Mouse (Mus musculus): Measurements from ENCODE around the gene Ctnnd2.

Gene Ctnnd2

DNA sequence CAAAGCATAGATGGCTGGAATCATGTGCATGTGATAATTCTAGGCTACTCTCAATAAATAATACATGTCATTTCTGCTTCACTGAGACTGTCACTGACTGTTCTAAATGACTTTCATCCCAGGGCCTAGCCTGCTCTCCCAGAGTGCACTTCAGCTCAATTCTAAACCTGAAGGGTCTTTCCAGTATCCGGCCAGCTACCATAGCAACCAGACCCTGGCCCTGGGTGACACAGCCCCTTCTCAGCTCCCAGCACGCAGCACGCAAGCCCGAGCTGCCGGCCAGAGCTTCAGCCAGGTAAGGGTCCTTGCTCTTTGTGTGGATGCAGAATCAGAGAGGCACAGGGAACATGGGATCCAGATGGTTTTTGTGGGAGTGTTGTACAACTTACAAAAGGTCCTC lies 462.1 kb downstream of the Ctnnd2 start:
- DNase-seq (ENCODE audit: extremely low spot score, low read depth, low spot score): no peak

- DNase-seq (ENCODE audit: extremely low spot score, low read depth, low spot score): no peak
Observed at GRCm38 (mm10) chr15:30640651-30641050, 468.3 kb downstream of the Ctnnd2 start.

- DNase-seq (ENCODE audit: extremely low spot score, low read depth, low spot score): no peak
Observed at GRCm38 (mm10) chr15:30645688-30646087, 473.3 kb downstream of the Ctnnd2 start.

- no peak for DNase-seq (ENCODE audit: extremely low spot score, low read depth, low spot score)
Observed at GRCm38 (mm10) chr15:30646501-30647431, 474.4 kb downstream of the Ctnnd2 start.

DNA sequence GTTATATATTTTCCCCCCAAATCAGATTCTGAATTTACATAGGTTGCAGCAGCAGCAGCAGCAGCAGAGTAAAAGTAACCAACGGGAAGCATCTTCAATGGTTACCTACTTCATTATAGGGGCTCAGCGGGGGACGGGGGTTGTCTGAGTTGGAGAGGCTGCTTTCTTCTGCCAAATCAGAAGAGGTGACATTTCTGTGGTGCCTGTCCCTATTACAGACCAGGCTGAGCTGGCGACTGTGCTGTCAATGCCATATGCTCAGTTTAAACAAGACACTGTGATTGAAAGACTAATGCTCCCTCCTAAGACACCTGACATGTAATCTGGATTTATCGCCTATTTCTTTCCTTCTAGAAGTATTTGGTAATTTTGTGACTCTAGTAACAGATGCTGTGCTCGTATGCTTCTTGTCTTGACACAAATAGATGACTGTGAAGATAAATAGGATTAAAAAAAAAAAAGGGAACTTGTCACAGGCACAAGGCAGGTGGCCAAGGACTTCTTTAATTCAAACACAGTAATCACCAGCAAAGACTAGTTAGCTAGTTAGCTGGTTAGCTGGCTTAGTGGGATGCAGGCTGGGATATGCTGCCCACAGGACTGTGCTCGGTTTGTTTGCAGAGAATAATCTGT lies 475.4 kb downstream of the Ctnnd2 start:
- no peak for DNase-seq (ENCODE audit: extremely low spot score, low read depth, low spot score)

- DNase-seq (ENCODE audit: extremely low spot score, low read depth, low spot score): no peak
Observed at GRCm38 (mm10) chr15:30649964-30650363, 477.6 kb downstream of the Ctnnd2 start.

- DNase-seq (ENCODE audit: extremely low spot score, low read depth, low spot score): no peak
Observed at GRCm38 (mm10) chr15:30655433-30655832, 483.0 kb downstream of the Ctnnd2 start.

DNA sequence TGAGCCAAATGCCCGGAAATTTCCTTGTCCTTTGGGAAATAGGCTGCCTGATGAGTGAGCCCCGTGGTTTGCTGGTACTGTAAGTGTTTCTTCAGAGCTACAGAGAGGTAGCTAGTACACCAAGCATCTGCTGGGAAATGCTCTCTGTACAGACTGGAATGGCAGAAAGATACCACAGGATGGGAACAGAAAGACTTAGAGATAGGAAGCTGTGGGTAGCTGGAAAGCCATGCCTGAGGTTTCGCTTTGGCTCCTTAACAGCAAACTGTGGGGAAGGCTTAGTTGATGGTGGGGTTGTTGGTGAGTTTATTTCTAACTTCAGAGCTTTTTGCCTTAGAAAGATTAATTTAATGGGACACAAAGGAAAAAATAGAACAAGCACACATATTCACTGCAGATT lies 485.2 kb downstream of the Ctnnd2 start:
- no peak for DNase-seq (ENCODE audit: extremely low spot score, low read depth, low spot score)

DNA sequence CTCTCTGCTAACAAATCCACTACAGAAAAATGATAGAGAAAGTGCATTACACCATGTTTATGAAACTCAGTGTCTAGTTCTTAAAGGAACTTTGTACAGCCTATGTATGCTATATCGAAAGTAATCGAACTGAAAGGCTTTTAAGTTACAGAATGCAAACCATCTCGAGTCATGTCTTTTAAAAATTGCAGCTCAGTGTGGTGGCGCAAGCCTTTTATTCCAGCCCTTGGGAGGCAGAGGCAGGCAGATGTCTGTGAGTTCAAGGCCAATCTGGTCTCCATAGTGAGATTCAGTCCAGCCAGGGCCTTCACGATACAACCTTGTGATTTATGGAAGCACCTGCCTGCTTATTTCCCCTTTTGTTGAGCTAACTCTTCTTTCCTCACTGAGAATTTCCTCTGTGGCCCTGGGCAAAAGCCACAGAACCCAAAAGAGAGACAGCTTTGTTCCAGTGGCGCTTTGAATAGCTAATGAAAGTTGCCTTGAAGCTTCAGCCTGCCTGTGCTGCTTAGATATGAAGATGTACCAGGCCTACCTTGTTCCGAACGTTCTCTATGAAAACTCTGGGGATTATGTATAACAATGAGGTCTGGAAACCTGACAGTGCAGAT lies 488.3 kb downstream of the Ctnnd2 start:
- no peak for DNase-seq (ENCODE audit: extremely low spot score, low read depth, low spot score)

DNA sequence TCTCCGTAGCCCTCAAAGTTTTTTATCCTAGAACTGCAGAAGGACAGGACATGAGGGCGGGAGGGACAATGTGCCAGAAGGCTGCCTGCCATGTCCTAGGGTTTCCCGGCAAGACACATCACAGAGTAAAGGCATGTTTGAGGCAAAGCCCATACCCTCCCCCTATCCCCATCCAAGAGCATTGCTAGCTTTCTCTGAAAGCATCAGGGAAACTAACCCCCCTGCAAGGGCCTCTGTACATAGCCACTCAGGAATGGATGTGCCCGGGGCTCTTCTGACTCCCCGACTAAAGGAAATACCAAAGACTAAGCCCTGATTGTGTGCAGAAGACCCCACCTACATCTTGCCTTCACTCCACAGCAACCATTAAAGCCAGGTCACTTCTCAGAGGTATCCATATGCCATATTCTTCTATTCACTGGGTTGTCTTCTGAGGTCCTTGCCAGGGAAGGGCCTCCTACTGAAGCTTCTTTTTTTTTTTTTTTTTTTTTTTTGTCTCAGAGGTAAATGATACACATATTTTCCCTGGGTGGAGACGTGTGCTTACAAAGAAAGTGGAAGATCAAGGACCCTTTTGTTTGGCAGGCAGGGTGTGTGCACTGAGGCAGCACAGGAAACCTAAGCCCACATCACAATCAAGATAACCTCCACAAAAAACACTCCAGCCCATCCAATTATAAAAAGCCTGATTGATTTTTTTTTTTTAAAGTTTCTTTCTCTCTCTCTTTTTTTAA lies 489.5 kb downstream of the Ctnnd2 start:
- DNase-seq (ENCODE audit: extremely low spot score, low read depth, low spot score): no peak

GRCm38 (mm10) chr15:30667819-30668587 lies 495.6 kb downstream of the Ctnnd2 start:
- no peak for DNase-seq (ENCODE audit: extremely low spot score, low read depth, low spot score)

GRCm38 (mm10) chr15:30681939-30682338 lies 509.5 kb downstream of the Ctnnd2 start:
- DNase-seq (ENCODE audit: extremely low spot score, low read depth, low spot score): no peak

DNA sequence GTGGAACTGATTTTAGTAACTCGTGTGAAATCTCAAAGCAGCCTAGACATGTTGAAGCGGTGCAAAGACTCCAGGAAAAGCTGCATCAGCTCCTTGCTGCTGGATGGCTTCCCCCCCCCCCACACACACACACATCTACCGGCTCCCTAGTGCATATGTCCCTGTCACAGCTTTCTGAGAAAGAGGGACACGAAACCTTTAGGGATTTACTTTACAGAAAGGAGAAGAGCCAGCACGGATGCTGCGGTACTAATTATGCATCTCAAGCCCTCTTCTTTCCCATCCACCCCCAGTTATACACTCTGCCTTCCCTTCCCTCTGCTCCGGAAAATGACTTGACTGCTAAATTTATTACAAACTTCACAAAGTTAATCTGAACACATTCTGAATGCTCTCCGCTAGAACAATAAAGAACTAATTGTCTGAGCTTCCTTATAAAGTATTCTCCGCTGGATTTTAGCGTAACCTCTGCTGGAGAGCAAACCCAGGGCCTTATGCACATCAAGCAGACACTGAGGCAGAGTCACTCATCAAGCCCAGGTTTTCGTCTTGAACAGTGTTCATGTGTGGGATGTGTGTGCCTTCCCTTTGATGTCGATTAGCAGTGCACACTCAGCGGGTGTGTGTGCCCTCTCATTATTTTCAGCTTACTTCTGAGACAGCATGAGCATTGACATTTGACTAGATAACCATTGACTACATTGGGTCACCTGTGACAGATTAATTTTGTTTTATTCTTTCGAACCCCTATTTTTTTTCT lies 510.1 kb downstream of the Ctnnd2 start:
- DNase-seq (ENCODE audit: extremely low spot score, low read depth, low spot score): no peak

DNA sequence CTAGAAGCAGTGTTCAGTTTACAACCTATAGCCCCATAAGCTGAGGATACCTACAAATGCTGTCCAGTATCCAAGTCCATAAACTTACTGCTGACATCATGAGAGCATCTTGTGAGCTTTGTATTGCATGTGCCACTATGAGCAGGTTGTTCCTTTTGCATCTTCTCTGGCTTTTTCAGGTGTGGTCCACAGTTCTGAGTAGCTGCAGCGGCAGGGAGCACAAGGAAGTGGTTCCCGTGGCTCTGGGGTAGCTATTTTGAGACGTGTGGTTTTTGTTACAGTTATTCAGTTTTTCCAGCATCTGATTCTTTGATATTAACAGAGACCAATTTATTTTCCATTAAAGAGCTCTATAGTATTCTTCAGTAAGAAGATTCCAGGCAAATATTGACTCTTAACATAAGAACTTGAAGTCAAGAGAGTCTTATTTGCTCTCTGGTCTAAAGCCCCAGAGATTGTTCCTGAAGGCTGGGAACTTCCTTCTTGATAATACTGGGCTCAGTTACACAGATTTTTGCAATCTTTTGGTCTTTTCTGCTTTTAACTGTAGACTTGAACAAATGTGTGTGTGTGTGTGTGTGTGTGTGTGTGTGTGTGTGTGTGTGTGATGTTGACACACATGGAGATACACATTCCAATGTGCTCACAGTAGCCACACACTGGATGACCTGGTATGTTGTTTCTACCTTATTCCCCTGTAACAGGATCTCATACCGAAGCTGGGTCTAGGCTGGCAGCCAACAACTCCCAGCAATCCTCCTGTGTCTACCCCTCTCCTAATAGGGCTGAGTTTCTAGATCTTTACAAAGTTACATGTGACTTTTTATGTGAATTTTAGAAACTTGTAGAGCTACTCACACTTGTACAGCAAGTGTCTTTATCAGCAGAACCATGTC lies 514.1 kb downstream of the Ctnnd2 start:
- DNase-seq (ENCODE audit: extremely low spot score, low read depth, low spot score): no peak

- DNase-seq (ENCODE audit: extremely low spot score, low read depth, low spot score): no peak
Observed at GRCm38 (mm10) chr15:30693754-30694205, 521.4 kb downstream of the Ctnnd2 start.

GRCm38 (mm10) chr15:30694286-30694685 lies 521.9 kb downstream of the Ctnnd2 start:
- no peak for DNase-seq (ENCODE audit: extremely low spot score, low read depth, low spot score)

GRCm38 (mm10) chr15:30695859-30696258 lies 523.5 kb downstream of the Ctnnd2 start:
- no peak for DNase-seq (ENCODE audit: extremely low spot score, low read depth, low spot score)

DNA sequence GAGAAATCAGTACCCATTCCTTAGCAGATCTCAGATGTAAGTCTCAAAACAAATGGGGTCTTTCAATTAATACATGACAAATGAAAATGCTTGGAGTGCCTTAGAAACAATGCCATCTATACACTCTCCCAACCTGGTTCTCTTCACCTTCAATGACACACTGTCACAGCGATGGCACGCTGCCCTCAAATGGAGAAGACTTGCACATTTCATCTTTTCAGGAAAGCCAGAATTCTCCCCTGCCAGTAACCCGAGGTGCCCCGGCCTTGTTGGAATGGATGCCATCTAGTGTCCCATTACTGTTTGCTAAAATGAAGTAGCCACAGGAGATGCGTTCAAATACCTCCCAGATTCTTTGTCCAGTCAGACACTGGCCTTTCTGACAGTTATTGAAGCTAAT lies 525.0 kb downstream of the Ctnnd2 start:
- no peak for DNase-seq (ENCODE audit: extremely low spot score, low read depth, low spot score)

GRCm38 (mm10) chr15:30700762-30701161 lies 528.4 kb downstream of the Ctnnd2 start:
- no peak for DNase-seq (ENCODE audit: extremely low spot score, low read depth, low spot score)

Data from hindlimb bud, embryonic 11.5 days (tissue).